Mouse (Mus musculus): Measurements from ENCODE around the gene Gm49337.

Gm49337 gene

GRCm38 (mm10) chr4:116164759-116165554 lies 8.2 kb upstream of the Gm49337 start:
- no peak for DNase-seq

DNA sequence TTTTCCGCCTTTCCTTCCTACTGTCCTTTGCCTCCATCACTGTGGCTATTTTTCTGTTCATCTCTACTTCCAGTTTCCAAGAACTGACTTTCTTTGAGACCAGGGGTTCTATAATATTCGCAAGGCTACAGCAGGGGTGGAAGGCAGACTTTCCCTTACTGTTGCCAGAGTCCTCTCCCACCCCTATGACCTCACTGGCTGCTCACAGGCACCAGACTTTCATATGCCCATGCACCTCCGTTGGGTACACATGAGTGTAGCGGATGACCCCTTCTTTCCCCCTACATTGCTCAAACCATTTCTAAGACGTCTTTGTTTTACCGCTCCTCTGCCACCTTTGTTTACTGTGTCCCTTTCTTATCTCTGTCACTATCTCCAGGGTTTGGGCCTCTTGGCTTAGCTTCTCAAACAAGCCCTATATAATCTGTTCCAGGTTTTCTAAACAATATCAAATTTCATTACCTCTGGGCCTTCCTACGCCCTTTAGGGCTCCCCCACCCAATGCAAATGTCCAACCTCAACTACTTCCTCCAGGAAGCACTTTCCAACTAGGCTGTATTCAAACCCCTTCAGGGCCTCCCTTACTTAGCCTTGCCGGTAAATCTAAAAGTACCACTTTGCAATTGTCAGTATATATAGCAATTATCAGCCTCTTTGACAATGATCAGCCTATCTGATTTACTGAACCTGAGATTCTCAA lies 7.3 kb upstream of the Gm49337 start:
- no peak for DNase-seq

- no peak for DNase-seq
Observed at GRCm38 (mm10) chr4:116167404-116167803, 5.8 kb upstream of the Gm49337 start, which contains the start of gene Tspan1. Gene Tspan1, minus strand, starts transcription at chr4:116167601.

- DNase-seq, result peak; percentile 96
Observed at GRCm38 (mm10) chr4:116168617-116169352, 4.4 kb upstream of the Gm49337 start.

- DNase-seq, result no peak
Observed at GRCm38 (mm10) chr4:116169353-116169672, 3.9 kb upstream of the Gm49337 start.

GRCm38 (mm10) chr4:116173752-116174151 lies 568 bp downstream of the Gm49337 start:
- no peak for DNase-seq

- no peak for DNase-seq
Observed at GRCm38 (mm10) chr4:116174466-116175116, 1.4 kb downstream of the Gm49337 start.

DNA sequence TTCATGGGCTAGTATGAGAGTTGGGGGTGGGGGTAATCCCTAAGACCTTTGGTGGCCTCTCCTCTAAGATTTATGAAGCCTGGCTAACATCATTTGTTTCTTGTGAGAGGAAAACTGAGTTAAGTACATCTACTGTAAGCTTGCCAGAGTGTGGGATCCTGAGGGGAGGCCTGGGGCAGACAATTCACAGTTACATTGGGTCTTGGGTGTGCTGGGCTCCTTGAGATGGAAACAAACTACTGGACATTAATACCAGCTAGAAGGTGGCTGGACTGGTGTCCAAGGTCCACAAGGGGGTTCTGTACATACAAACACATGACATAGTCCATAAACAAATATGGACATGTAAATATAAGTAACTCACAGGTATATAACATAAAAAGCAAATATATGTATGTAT lies 2.0 kb downstream of the Gm49337 start:
- DNase-seq, result no peak

DNA sequence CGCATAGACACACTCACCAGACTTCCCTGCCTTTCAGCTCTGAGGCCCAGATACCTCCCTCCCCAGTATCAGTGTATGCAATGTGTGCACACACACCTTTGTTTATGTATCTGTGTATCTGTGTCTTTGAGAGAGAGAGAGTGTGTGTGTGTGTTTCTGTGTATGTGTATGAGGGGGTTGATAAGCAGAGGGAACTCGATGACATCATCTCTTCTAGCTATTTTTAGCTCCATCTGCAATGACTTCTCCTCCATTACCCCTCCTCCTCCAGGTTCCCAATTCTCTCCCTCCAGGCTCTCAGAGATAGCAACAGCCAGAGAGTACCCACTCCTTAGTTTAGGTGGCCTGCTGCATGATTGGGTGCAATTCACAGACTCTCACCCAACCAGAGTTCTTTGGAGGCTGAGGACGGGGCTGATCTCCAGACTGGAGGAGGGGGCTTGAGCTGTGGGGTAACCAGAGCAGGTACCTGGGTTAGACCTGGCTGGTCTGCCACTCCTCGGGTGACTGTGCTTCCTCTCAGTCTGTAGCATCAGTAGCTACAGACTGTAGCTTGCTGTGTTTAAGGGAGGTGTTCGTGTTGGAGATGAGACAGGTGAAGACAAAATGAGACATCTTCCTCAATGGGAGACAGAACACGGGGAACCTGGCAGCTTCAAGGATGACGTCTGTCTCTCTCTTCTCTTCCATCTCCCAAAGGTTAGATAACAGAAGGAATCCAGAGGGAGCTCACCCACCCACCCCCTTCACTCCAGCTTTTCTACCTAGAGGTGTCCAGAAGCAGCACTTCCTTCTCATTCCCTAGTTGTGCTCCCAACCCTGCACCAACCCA lies 2.7 kb downstream of the Gm49337 start:
- DNase-seq, result no peak

DNA sequence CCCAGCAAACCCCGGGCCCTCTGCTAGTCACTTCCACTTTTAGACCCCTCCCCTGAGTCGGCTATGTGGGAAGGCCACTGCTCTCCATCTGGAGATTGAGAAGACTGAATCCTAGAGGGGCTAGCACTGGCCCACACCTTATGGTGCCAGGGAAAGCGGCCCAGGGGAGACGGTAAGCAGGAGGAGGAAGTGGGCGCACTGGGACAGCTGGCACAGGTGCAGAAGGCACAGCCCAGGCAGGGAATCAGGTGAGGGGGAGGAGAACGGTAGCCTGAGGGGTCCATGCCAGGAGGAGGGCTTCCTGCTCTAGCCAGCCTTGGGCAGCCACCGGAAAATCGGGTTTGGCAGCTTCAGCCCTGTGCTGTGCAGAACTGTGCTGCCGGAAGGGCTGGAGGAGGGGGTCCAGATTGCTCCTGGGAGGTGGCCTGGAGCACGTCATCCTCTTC lies 3.4 kb downstream of the Gm49337 start:
- peak; percentile 99 for DNase-seq

DNA sequence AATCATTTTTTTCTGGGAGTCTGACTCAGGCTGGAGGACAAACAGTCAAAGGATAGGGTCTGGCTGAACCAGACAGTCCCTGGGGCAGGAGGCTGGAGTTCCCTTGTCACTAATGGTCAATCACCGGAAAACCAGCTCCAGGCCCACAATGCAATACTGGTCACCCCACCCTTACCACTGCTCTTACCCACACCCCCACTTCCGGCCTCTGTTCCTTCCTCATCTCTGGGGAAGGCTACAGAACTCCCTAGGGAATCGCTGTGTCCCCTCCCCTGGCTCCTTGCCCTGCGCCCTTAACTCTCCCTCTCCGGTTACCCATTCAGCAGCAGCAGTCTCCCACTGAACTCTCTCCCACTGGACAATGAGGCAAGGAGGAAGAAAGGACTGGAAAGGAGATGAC lies 4.0 kb downstream of the Gm49337 start:
- peak; percentile 99 for DNase-seq

DNA sequence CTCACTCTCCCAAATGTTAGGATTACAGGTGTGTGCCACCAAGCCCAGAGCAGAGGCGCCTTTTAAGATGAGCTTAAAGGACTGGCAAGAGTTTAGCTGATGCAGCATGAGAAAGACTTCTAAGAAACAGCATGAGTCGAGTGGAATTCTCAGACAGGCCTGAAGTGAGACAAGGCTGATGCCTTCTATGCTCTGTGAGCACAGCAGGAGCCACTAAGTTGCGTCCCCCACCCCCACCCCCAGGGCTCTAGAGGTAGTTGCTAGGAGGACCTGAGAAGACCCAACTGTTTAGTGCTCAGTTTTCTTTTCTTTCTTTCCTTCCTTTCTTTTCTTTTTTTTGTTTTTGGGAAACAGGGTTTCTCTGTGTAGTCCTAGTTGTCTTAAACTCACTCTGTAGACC lies 8.9 kb downstream of the Gm49337 start:
- DNase-seq, result no peak

- DNase-seq, result peak; percentile 96
Observed at GRCm38 (mm10) chr4:116182745-116183144, 9.6 kb downstream of the Gm49337 start.

DNA sequence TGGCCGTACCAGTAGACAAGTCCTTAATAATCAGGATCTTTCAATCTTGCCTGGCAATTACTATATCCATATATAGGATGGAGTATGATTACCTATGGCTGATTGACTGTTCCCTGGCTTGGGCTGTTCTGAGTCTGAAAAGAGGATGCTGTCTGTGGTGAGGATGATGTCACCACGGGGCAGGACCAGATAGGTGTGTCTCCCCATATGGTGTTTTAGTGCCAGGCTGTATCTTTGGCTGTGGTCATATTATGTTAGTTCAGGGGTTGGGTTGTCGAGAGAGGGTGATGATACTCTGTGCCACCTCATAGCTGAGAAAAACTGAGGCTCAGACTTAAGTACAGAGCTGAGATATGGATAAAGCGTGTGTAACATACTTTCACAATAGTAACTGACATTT lies 11.9 kb downstream of the Gm49337 start:
- no peak for DNase-seq

DNA sequence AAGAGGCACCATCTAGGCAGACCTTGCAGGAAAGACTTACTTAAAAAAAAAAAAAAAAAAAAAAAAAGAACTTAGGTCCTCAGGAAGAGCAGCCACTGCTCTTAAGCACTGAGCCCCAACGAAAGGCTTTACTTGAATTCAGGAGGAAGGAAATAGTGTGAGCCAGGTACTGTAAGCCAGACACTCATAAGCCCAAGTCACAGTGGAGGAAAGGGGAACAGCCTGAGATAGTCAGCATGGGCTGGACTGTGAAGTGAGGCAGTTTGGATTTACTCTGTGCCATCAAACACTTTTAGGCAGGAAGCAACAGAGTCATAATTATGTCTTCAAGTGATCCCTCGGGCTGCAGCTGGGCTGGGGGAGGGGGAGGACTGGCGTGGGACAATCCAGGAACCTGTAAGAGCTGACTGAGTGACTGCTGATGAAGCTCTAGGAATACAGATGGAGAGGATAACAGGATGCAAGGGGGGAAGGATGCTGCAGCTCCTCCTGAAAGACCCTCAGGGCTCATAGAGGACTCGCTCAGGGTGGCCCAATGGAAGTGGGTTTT lies 19.2 kb downstream of the Gm49337 start:
- DNase-seq, result peak; percentile 94

DNA sequence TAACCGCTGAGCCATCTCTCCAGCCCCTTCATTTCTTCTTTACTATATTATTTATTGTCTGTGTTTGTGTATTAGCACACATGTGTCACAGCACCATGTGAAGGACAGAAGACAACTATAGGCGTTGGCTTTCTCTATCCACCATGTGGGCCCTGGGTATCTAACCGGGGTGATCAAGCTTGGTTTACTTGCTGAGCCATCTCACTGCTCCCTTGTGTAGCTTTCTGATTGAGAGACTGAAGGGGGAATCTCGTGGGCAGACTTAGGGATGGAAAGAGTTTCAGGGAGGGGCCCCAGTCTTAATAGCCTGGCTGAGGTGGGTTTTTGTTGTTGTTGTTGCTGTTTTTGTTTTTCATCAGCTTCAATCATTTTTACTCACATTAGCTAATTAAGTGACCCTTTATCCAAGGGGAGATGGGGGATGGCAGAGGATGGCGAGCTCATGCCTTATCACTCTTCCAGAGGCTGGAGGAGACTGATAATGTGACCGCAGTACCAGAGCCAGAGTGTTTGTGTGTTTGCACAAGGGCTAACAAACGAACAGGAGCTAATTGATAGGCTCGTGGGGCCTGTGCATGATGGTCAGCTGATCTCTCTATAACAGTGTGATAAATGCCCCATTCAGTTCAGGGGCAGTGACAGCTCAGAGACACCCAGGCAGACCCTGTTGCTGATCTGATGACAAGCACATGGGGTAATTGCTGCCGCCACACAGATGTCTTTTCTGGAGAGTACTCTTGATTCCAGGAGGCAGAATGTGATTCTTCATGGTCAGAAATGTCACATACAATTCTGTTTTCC lies 20.6 kb downstream of the Gm49337 start:
- no peak for DNase-seq

DNA sequence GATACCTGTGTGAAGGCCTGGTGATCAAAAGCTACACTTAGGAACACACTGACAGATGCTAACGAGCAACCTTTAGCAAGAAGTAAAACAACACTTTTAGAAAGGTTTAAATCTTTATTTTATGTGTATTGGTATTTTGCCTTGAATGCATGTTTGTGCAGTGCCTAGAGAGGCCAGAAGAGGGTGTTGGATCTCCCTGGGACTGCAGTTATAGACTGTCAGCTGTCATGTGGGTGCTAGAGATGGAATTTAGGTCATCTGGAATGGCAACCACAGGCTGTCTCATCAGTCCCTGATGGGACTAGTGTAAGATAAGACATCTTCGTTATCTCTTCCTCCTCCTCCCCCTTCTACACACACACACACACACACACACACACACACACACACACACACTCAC lies 25.2 kb downstream of the Gm49337 start:
- DNase-seq, result no peak

- DNase-seq, result no peak
Observed at GRCm38 (mm10) chr4:116204422-116204821, 31.2 kb downstream of the Gm49337 start.

DNA sequence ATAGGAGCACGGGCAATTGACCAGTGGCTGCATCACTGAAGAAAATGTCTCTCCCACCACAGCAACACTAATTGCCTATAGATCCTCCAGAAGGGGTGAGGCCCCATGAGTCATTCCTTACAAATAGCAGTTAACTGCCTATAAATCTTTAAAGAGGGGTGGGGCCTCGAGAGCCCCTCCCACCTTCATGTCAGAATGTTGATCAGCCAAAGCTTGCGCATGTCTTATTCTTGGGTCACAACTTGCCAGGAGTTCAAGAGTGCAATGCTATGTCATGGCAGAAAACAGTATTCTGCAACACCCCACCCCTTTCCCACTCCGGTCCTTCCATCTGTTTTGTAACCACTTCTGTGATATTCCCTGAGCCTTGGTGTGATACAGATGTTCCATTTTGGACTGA lies 33.3 kb downstream of the Gm49337 start:
- no peak for DNase-seq

DNA sequence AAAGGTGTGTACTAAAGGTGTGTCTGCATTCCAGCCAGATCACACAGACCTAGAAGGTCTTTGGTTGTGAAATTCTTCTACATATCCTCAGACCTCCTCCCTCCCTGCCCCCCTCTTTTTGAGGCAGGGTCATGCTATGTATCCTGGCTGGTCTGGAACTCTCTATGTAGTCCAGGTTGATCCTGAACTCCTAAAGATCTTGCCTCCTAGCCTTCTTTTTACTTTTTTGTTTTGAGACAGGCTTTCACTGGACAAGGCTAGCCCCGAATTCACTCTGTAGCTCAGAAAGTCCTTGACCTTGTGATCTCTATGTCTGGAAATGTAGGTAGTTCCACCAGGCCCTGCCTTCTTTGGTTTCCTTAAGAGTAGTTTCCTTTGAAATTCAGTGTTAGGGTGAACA lies 35.7 kb downstream of the Gm49337 start:
- no peak for DNase-seq

Data from heart, adult 11 months (tissue).